Mouse (Mus musculus) ES-CJ7 (cell line): ENCODE measurements around the gene 4933430I17Rik.
"Not testable (repeated sequence)": the region's sequence is repeated elsewhere in the genome, so short reads cannot be mapped to it uniquely, and the experiment has no call there.

ENCODE experiments used
- DNase-seq: peaks from one replicate; pipeline ENCODE4 v3.0.0; 2011; ENCODE audit warnings: low read depth, low spot score

4933430I17Rik gene

DNA sequence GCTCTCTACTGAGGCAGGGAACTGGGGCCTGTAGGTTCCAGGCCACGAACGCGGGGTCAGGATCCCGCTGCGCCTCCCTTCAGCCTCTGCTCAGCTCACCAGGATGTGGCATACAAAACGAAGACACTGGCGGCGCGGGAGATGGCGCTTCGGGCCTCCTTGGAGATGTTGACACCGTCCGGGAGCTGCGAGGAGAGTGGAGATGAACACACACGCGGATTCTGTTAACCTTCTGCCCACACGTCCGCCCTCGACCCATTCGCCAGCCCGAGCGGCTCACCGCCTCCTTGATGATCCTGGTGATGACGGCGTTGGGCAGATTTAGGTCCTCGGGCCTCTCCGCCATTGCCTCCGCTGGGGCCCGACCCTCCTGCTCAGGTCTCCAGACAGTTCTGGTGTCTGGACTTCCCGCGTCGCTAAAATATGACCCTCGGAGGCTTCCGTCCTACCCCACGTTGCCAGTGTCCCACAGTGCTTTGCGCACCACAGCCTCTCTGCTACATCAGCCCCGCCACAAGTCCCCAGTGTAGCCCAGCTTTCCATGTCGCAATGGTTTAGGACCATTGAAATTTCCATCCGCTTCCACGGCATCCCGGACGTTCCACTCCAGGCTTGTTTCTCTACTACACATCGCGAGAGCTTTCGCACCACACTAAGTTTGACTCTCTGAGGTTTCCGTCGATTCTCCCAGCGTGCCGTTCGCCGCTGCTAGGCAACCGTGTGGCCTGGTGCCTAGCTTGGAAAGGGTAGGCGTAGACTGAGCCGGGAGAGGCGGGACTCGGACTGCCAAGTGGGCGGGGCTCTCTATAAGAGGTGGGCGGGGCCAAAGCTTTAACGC is at the start of gene 4933430I17Rik, which contains the start of gene Pole3:
TSS of gene 4933430I17Rik (plus strand) at position 719 of the 838 bp plus-strand sequence.
TSS of gene Pole3 (minus strand) at position 418 of the 838 bp plus-strand sequence.
- DNase-seq: peak; percentile 99

DNA sequence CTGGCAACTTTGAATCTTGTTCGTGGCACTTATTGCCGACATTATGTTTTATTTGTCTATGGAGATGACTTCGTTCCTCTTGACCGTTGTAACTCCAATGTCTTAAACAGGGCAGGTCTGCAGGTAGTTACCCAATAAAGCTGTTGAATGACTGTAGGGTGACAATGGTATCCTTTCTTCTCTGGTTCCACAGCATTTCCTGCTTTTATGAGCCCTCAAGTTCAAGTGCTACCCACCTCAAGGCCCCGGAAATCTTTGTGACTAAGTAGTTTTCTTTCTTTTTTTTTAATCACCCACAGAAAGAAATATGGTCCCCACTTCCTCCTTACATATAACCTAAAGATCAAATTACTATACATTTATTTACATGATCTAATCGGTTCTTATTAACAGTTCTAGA is 49.4 kb upstream of the 4933430I17Rik start:
- DNase-seq: no peak

DNA sequence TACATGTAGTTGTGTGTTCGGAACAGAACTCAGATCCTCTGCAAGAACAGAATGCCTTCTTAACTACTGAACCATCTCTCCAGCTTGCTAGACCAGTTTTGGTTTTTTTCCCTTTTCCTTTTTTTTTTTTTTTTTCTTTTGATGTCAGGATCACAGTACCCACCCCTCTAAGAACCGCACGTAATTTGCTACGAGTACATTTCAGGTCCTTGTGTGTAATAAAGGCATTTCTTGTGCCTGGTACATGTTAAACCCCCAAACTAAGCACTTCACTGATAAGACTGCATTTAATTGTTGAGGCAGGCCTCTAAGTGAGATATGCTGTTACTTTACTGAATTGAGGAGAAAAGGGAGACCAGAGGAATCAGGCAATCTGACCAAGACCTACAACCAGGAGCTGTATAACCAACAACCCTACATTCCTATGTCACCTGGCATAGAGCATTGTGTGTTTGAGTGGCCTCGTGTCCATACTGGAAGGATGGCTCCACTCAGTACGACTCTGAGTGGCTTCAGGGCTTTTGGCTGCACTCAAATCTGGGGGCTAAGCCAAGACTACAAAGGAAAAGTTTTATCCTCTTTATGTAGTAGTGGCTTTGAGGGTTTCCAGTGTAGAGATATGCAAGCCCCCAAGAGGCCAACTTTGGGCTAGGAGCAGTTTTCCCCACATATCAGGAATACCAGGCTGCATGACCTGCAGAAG is 47.5 kb upstream of the 4933430I17Rik start:
- DNase-seq: no peak

DNA sequence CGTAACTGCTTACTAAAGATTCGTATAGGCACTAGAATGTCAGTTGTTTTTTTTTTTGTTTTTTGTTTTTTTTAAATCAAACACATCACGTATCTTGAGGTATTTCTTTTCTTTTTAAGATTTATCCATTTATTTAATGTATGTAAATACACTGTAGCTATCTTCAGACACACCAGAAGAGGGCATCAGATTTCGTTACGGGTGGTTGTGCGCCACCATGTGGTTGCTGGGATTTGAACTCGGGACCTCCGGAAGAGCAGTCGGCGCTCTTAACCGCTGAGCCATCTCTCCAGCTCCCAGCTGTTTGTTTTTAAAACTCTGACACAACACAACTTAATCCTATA is 45.6 kb upstream of the 4933430I17Rik start:
- DNase-seq: not testable (repeated sequence)

DNA sequence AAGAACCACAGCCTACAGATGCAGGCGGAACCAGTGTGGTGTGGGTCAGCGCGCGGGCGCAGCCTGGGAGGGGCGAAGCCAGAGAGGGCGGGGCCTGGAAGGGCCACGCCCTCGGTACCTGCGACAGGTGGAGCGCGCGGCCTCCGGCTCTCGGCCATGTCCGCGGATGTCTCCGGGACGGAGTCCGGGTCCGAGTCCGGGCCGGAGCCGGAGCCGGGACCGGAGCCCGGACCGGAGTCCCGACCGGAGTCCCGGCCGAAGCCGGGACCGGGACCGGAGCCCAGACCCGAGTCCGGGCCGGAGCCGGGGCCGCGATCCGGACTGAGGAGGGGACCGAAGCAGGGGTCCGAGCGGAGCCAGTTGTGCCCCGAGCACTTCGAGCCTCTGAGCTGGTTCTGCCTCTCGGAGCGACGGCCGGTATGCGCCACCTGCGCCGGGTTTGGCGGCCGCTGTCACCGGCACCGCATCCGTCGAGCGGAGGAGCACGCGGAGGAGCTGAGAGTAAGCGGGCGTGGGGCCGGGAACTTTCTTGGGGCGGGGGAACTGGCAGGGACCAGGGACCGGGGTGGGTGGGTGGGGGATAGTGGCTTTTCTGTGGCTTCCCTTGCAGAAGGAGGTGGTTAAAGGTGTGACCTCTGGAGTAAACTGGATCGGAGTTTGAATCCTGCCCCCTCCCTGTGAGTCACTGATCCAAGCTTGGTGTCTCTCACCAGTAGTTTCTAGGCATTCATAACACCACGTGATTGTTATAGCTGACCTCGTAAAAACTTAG is 45.0 kb upstream of the 4933430I17Rik start, which contains the start of gene Bspry:
TSS of gene Bspry (plus strand) at position 117 of the 772 bp plus-strand sequence.
- peak; percentile 77 for DNase-seq

DNA sequence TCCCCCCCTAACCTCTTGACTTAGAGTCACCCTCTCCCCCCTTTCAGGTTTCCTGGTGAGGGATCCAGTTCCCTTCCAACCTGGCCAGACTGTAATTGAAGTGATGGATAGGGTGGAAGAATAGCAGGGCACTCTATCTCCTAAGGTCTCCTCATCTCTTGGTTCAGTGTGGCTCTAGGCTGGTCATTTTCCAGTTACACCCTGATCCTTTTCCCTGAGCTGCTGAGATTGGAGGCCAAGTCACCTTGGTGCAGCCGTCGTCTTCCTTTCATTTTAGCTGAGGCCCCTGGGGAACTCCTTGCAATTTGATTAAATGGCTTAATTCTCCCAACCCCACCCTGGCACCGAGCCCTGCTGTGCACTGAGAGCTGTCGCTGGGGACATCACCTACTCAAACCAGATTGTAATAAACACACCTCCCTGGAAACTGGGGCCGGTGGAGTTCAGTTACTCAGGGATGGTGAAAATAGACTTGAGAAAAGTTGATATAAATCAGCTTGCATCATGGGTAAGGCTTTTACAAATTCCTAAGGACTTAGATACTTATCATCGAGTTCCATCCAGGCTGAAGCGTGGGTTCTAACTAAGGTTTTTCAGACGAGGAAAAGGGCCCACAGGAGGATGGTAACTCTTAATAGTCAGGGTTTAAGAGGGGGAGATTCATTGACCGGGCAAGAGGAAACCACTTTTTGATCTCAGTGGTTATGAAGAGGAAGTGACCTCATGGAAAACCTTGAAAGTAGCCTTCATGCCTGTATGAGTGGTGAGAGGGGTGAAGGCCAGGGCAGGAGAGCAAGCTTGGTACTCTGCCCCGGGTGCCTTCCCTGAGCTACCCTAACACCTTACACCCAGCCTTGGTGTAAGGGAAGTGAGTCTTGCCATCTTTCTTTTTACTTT is 44.2 kb upstream of the 4933430I17Rik start:
- no peak for DNase-seq

DNA sequence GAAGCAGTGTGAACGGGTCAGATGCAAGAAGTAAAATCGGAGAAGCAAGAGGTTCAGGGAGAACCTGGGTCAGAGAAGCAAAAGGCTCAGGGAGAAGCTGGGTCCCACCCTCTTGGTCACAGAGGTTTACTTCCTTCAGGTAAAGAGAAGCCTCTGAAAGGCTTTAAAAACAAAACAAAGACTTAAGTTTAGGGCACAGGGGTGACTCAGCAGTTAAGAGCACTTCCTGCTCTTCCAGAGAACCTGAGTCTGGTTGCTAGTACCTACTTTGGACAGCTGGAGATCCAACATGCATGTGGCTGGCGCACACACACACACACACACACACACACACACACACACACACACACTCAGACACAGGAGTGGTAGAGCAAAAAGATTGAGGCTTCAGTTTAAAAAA is 40.2 kb upstream of the 4933430I17Rik start:
- no peak for DNase-seq

DNA sequence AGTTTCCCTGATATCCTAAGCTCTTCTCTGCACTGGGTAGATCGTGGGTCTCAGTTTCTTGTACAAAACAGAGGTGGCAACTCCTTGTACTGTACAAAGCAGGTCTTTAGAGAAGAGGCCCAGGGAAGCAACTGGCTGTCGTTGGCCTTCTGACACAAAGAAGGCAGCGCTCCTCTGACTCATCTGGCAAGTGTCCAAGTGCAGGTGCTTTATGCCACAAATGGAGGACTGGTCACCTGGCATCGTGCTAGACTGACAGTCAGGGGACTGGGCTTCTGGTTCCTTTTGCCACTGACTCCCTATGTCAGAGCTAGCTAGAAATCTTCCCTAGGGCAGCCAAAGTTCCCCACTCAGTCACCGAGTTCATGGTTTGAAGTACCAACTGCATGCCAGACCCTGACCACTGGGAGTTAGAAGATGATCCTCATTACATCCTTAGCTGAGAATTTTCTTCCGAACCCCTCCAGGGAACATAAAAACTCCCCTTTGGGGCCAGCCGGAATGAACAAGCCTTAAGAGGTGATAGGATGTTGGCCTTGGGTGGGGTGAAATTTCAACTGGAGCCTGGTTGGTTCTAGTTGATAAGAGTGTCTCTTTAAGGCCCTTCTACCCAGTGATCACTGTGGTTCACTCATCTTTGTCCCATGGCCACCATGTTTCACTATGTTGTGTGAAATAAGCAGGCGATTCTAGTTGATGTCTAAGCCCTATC is 39.6 kb upstream of the 4933430I17Rik start:
- DNase-seq: no peak

DNA sequence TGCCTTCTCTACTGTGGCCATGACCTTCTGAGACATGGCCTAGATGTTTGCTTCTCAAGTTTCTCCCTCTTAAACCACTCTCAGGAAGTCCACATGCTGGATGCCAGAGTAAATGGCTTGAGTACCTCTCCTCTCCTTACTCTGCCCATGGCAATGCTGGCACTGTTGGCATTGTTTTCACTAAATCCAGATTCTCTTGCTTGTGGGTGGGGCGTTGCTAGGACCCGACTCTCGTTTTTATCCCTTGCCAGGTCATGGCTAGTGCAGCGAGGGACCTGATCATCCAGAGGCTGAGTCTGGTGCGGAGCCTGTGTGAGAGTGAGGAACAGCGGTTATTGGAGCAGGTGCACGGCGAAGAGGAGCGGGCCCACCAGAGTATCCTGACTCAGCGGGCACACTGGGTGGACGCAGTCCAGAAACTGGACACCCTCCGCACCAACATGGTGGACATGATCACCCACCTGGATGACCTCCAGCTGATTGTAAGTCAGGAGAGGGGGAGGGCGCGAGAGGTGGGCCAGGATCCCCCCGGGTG is 38.9 kb upstream of the 4933430I17Rik start:
- no peak for DNase-seq

DNA sequence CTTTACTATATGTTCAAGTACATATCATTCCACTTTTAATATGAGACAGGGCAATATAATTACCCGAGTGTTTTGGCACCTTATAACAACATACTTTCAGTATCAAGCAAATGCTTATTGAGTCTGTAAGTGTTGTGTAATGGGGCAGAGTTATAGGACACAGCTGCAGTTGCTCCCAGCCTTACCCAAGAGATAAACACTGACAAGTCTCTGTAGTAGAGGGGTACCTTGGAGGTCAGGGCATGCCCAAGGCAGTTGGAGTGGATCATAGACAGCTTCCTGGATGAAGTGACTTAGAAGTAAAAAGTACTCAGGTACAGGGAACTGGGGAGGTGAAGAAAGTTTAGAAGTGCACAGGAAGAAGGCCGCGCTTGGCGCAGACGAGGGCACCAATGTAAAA is 38.0 kb upstream of the 4933430I17Rik start:
- DNase-seq: no peak

DNA sequence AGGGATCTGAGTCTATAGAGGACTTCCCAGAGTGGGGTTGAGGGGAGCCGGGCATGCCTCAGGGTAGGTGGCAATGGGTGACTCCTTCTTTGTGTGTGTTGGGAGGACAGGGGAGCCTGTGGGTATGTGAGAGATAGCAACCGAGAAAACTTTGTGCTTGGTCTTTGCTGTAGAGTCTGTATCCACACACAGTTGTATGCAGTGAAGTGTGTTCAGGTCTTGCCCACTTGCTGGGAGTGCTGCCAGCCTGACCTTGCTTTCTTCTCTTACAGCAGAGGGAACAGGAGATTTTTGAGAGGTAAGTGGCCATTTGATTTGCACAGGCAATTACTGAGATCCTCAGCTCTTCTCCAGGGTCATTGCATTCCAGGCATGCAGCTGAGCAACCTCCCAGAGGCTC is 37.3 kb upstream of the 4933430I17Rik start:
- DNase-seq: no peak

DNA sequence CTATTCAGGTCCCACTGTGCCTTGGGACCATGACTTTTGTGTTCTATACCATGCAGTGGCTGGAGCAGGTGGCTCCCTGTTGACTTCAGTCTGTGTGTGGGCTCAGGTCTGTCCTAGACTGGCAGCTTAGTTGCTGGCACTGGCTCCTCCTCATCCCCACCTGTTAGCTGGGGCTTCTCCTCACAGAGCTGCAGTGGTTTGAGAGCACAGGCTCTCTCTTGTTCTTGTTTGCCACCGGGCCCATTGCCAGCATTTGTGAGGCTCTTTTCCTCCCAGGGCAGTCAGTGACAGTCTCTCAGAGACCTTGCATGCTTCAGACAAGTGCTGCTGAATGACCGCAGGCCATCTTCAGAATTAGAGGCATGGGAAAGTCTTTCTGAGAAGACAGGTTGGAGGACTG is 32.5 kb upstream of the 4933430I17Rik start:
- DNase-seq: no peak

DNA sequence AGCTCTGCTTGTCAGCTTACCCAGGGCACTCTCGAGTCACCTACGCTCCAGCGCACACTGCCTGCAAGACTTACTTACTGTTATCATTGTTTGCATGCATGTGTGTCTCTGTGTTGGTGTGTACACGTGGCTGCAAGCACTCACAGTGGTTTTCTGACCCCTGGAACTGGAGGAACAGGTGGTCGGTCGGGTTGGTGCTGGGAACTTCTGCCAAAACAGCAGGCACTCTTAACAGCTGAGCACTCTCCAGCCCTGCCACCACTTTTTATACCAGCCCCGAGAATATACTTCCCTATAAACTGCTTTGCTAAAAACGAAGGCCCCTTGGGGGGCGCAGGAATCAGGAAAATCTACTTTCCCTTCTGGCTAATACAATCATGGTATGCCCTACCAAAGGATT is 30.9 kb upstream of the 4933430I17Rik start:
- DNase-seq: no peak

DNA sequence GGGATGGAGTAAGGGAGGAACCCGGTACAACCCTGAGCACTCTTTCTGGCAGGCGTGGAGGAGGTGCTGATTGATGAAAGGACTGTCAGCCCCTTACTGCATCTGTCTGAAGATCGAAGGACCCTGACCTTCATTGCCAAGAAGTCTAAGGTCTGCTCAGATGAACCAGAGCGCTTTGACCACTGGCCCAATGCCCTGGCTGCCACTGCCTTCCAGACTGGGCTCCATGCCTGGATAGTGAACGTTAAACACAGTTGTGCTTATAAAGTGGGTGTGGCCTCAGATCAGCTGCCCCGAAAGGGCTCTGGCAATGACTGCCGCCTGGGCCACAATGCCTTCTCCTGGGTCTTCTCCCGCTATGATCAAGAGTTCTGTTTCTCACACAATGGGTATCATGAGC is 29.2 kb upstream of the 4933430I17Rik start:
- DNase-seq: no peak

DNA sequence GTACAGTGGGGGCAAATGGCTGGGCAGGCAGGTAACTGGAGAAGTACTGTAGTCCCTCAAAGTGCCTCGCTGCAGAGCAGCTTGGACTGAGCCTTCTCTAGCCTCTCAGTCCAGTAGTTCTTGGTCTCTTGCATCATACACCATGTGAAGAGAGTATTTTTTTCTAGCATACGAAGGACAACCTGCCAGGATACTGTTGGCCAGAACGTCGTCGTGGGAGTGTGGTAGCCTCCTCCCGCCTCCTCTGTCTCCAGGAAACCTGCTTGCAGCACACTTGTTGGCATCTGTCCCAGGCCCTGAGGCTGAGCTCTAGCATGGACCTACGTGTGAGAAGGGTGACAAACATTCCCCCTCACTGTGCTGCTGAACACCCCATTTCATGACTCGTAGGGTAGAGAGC is 28.4 kb upstream of the 4933430I17Rik start:
- DNase-seq: no peak

DNA sequence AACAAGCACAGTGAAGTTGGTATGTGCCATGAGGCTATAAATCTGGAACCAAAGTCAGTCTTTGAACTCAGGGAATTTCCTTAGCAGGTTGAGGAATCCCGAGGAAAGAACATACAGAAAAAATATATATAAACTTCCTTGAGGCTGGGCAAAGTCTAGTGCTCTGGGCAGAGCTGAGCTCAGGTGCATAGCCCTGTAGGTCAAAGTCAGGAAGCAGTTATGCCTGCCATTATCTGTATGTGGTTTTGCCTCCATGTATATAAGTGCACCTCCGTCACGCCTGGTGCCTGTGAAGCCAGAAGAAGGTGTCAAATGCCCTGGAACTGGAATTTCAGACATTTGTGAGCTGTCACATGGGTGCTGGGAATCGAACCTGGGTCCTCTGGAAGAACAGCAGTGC is 24.4 kb upstream of the 4933430I17Rik start:
- DNase-seq: no peak

DNA sequence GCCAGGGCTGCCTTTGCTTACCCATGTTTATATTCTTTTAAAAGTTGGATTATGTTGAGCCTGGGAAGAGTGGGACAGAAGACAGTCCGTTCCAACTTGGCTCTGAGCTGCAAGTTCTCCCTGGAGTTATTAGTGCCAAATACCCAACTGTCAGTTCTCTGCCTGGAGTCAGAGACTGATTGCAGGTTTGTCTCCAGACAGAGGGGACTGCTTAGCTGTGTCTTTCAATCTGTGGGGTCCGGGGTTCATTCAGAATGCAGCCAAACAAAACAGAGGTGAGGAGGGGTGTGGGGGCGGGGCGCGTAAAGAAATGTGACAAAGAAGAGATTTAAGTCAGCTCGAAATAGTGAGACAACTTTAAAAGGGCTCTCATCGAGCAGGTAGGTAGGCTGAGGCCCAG is 23.6 kb upstream of the 4933430I17Rik start:
- DNase-seq: no peak

DNA sequence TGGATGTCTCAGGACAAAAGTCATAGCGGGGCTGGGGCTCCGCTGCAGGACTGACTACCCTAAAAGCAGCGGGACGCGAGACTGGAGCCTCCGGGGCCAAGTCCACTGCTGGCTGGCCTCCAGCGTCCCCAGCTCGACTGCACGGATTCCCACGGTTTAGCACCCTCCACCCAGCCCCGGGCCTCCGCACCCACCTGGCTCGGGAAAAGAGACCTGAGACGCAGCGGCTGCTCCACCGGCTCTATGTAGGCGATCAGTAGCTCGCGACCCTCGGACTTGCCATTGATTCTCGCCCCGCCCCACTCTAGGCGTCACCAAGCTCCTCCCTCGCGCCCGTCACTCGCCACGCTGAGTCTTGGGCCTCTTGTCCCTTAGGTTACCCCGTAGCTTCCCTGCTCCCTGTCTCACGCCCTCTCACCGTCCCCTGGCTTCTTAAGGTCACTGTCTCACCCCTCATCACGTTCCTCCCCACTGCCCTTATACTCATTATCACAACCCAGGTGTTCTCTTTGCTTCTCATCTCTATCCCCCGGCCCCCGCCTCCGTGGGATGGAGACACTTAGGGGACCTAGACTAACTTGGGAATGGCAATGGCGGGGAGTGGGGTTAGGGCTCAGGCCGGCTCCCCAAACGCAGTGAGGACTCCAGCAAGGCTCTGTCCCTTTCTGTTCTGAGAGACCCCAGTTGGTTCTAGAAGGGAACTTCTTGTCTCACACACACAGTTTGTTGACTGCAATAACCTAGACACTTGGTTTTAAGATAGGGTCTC is 23.0 kb upstream of the 4933430I17Rik start:
- DNase-seq: peak; percentile 96

DNA sequence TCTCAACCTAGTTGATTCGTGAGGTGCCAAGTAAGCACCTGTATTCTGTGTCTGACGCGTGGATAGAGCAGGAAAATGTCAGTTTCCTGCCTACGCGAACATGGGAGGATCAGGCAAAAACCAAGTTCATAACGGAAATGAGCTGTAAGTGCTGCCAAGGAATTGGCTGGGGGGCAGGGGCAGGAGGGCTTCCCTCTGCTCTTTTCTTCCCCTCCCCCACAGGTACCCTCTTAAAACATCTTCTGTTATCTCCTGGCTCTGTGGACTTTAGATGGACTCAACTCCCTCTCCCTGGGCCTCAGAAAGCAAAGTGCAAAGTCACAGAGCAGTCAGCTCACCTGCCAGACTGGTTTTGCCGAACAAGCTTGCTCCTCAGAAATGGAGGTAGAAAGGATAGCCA is 22.2 kb upstream of the 4933430I17Rik start:
- DNase-seq: no peak
